Mouse (Mus musculus) spleen, adult 2 months (tissue): Measurements from ENCODE around the gene Nptxr. TPM values are rescaled to one million over a fixed set of nuclear protein-coding genes. Genes with fewer than 3 reads are reported as not detected.

ENCODE experiments used
- DNase-seq, 2 experiments: peaks; one replicate each; pipeline versions ENCODE4 v3.0.0 to v3.0.0-alpha.2; 2012 to 2021; ENCODE audit warnings: low spot score in 2 of 2, low read depth in 1 of 2
- H3K27ac ChIP-seq: fragments of 200-500 bp; 2 replicates; pipeline ENCODE4 v1.5.1; 2012; ENCODE audit warnings: low read length, inconsistent platforms; ENCODE audit not compliant: insufficient read depth
- H3K27me3 ChIP-seq: fragments of 200-500 bp; 2 replicates; pipeline ENCODE4 v1.6.1; 2012; ENCODE audit warnings: mild to moderate bottlenecking, moderate library complexity, low read length, inconsistent platforms; ENCODE audit not compliant: control insufficient read depth, insufficient read depth
- H3K36me3 ChIP-seq: fragments of 200-500 bp; 2 replicates; pipeline ENCODE4 v1.6.1; 2012; ENCODE audit warnings: mild to moderate bottlenecking, low read length, inconsistent platforms; ENCODE audit not compliant: control insufficient read depth, insufficient read depth
- H3K4me1 ChIP-seq: fragments of 200-500 bp; 2 replicates; pipeline ENCODE4 v1.6.1; 2011; ENCODE audit warnings: inconsistent platforms; ENCODE audit not compliant: control insufficient read depth, insufficient read depth, insufficient read length
- H3K4me3 ChIP-seq: fragments of 200-500 bp; 2 replicates; pipeline ENCODE4 v1.5.1; 2011; ENCODE audit warnings: mild to moderate bottlenecking, inconsistent platforms; ENCODE audit not compliant: insufficient read depth, insufficient read length; ENCODE audit errors: extremely low read depth
- CTCF ChIP-seq: fragments of 200-500 bp; IDR thresholded peaks from 2 replicates; pipeline ENCODE4 v1.5.1; 2011; ENCODE audit warnings: mild to moderate bottlenecking, inconsistent platforms; ENCODE audit not compliant: insufficient read depth, insufficient read length, insufficient replicate concordance; ENCODE audit errors: extremely low read depth
- POLR2A ChIP-seq: fragments of 200-500 bp; IDR thresholded peaks from 2 replicates; pipeline ENCODE4 v1.6.1; 2011; ENCODE audit warnings: low read depth, low read length, inconsistent platforms
- WGBS: fragments of 180-500 bp; shearing (Covaris S2); methylation state at CpG from one replicate; pipeline ENCODE4 v1.1.7; 2018; 5-methylcytosine and 5-hydroxymethylcytosine counted together
- polyA plus RNA-seq: library from polyadenylated mRNA; depleted of rRNA; stranded (reverse); fragments of >200 nt; gene quantifications from 2 replicates; pipeline ENCODE4 v1.2.3, GENCODE M21; 2012; rRNA removed

Gene Nptxr
- polyA plus RNA-seq, 1 experiment: 1.3 TPM

DNA sequence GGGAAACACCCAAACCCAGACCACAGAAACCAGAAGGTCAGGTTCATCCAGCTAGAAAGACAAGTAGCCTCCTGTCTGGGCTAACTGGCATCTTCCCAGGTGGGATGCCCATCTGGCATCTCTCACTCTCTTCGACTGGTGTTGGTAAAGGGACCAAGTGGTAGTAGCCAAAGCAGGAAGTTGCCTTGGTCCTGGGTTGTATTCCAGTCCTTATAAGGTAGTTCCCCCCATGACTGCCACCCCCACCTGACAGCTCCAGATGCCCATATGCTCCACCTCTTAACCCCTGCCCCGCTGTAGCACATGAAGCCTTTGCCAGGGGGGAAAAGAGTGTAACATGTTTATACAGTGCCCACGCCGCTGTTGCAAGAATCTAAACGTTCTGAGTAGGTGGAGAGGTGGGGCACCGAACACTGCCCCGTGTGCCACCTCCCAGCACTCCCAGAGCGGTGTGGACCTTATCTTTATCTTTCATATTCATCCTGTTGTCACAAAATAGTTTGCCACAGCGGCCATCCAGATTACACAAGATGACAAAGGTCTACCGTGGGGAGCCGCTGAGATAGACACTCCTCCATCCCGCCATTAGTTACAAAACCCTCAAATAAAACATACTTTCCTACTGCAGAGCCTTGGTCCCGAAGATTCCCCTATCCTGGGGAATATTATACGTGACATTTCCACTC, 63.2 kb downstream of the Nptxr start:
- WGBS: 0% methylated on average over 14 of the region's 14 CpGs
- peaks cover 24% of the 10 kb centered on the region for H3K36me3 ChIP-seq
- H3K4me3 ChIP-seq: peak overlapping the region; percentile 95
- H3K4me1 ChIP-seq: peaks cover 17% of the 10 kb centered on the region
- DNase-seq: peak; percentile 50 to 72
- peak overlapping the region; percentile 99 for H3K27ac ChIP-seq
- TF ChIP-seq CTCF (no peak), POLR2A (no peak; the same call in 1 of the 2 replicates)
- no peaks in the 10 kb centered on the region for H3K27me3 ChIP-seq

GRCm38 (mm10) chr15:79740739-79741138, 63.8 kb downstream of the Nptxr start:
- DNase-seq: no peak
- Histone ChIP-seq H3K36me3 (peaks cover 27% of the 10 kb centered on the region), H3K4me1 (peaks cover 19% of the 10 kb centered on the region), H3K27ac (peak overlapping the region; percentile 99), H3K4me3 (peak overlapping the region; percentile 95), H3K27me3 (no peaks in the 10 kb centered on the region)
- 45% methylated on average over 3 of the region's 3 CpGs for WGBS
- TF ChIP-seq CTCF: no peak
- no peak for TF ChIP-seq POLR2A

Other genes starting within 250 kb of the Nptxr start
- gene Dmc1, start 199.7 kb downstream of the Nptxr start, polyA plus RNA-seq: 0.07 and 0.13 TPM in 2 replicates
- gene Fam227a, start 145.8 kb downstream of the Nptxr start, polyA plus RNA-seq: 0.28 and 0.41 TPM in 2 replicates
- 3.9 and 4.2 TPM in 2 replicates for gene Cby1, start 145.6 kb downstream of the Nptxr start, polyA plus RNA-seq
- gene Tomm22, start 133.9 kb downstream of the Nptxr start, polyA plus RNA-seq: 18.7 and 19.5 TPM in 2 replicates
- 11.5 and 16.3 TPM in 2 replicates for gene Josd1, start 116.8 kb downstream of the Nptxr start, polyA plus RNA-seq
- 40.3 and 50.4 TPM in 2 replicates for gene Gtpbp1, start 113.9 kb downstream of the Nptxr start, polyA plus RNA-seq
- gene Sun2, start 62.2 kb downstream of the Nptxr start, polyA plus RNA-seq: 101 and 116 TPM in 2 replicates
- gene Dnal4, start 26.9 kb downstream of the Nptxr start, polyA plus RNA-seq: 18.1 and 21.3 TPM in 2 replicates
- 0.13 and 0.68 TPM in 2 replicates for gene Npcd, start 29.5 kb upstream of the Nptxr start, polyA plus RNA-seq
- 24.4 and 33.6 TPM in 2 replicates for gene Cbx6, start 29.9 kb upstream of the Nptxr start, polyA plus RNA-seq
- gene Apobec3, start 86.9 kb upstream of the Nptxr start, polyA plus RNA-seq: 99.9 and 104 TPM in 2 replicates
- gene Cbx7, start 166.4 kb upstream of the Nptxr start, polyA plus RNA-seq: 82.9 and 95.8 TPM in 2 replicates
- 14.5 and 17.5 TPM in 2 replicates for gene Pdgfb, start 210.2 kb upstream of the Nptxr start, polyA plus RNA-seq